Mouse (Mus musculus): ENCODE data around the gene Sptlc2. TPM values are rescaled to one million over a fixed set of nuclear protein-coding genes. Genes with fewer than 3 reads are reported as not detected.

Sptlc2 gene
- total RNA-seq (2021): 10 to 100 TPM; 50.3 to 60.5 TPM
- long read RNA-seq, experiment 1, full-length matches to known transcripts: 27 of 29 reads
- long read RNA-seq, experiment 1, partial matches to known transcripts: 0 of 29 reads
- long read RNA-seq, experiment 1, other reads (novel, unspliced or antisense): 2 of 29 reads
- long read RNA-seq, experiment 2, full-length matches to known transcripts: 39 of 43 reads
- long read RNA-seq, experiment 2, partial matches to known transcripts: 1 of 43 reads
- long read RNA-seq, experiment 2, other reads (novel, unspliced or antisense): 3 of 43 reads

DNA sequence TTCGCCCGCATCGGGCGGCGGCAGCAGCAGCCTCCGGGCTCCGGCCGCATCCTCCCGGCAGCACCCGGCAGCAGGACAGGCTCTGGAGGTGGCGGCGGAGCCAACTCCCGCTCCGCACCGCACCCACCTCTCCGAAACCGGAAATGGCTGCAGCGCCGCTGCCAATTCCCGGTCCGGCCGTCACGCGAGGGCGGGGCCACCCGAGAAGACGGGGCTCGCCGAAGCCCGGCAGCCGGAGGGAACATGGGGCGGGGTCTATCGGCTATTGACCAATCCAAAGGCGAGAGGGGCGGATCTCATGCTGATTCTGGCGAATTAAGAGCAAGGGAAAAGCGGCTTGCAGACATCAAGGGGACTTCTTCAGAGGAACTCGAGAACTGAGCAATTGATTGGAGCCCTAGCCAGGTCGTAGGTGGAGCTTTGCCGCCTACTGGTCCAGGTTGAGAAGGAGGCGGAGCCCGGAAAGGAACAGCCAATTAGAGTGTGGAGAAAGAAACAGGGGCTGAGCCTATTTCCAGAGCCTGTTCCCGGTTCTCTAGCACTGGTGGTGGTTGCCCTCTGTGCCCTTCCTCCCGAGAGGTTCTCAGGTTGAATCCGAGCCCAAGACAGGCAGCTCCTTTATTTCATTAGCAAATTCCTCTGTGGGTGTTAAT, at the start of gene Sptlc2:
Gene Sptlc2 (minus strand): TSS at position 234 of the 653 bp plus-strand sequence.
- peak; percentile 99 for DNase-seq (ENCODE audit: low spot score in 2 of 2)

- DNase-seq (ENCODE audit: low spot score in 2 of 2): no peak
These were observed 40.7 kb upstream of the Sptlc2 start for GRCm38 (mm10) chr12:87428885-87429284.

DNA sequence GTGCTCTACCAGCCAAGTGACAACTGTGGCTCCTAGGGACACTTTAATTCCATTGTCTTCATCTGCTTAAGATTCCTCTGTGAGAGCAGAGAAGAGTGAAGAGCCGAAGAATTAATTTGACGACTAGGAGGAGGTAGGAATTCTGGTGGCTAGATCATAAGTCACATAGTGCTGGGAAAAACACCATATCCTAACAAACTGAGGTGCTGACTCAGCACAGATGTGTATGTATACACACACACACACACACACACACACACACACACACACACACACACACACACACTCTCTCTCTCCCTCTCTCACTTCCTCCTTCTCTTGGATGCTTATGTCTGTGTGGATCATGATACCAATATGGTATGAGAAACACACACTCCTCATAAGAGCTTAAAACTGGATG, 40.1 kb upstream of the Sptlc2 start:
- no peak for DNase-seq (ENCODE audit: low spot score in 2 of 2)

- no peak for DNase-seq (ENCODE audit: low spot score in 2 of 2)
These were observed 38.3 kb upstream of the Sptlc2 start for GRCm38 (mm10) chr12:87426354-87427031.

DNA sequence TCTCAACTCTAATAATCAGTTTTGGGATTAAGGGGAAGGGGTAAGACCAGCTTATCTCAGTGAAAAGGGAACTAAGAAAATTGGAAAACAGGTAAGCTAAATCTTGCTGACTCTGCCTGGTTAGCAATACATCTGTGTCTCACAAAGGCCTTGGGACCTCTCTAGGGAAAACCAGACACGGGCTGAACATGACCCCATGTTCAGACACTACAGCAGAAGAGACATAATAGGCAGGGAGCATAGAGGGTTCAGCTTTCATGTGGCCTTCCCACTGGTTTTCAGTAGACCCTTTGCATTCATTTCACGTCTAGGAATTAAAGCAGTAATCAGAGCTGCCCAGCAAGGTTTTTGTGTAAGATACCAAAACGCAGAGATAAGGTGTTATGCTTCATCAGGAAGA, 36.4 kb upstream of the Sptlc2 start:
- no peak for DNase-seq (ENCODE audit: low spot score in 2 of 2)

DNA sequence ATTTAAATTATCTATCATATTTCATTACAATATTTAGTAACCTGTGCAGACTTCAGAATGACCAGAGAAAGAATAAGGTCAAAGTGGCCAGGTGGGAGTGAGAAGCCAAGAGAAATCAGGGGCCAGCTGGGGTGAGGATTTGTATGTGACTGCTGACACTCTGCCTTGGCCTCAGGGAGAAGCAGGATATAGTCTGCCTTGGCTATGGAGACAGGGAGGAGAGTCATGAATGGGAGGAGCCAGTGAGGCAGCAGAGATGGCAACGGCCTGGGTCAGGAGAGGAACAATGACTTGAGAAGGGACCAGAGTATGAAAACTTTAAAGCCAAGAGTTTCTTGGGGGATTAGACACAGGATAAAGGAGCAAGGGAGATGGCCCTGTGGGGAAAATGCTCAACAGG, 35.5 kb upstream of the Sptlc2 start:
- no peak for DNase-seq (ENCODE audit: low spot score in 2 of 2)

GRCm38 (mm10) chr12:87421708-87422507, 33.8 kb upstream of the Sptlc2 start:
- DNase-seq (ENCODE audit: low spot score in 2 of 2): no peak

- DNase-seq (ENCODE audit: low spot score in 2 of 2): no peak
These were observed 31.9 kb upstream of the Sptlc2 start for GRCm38 (mm10) chr12:87419974-87420485.

DNA sequence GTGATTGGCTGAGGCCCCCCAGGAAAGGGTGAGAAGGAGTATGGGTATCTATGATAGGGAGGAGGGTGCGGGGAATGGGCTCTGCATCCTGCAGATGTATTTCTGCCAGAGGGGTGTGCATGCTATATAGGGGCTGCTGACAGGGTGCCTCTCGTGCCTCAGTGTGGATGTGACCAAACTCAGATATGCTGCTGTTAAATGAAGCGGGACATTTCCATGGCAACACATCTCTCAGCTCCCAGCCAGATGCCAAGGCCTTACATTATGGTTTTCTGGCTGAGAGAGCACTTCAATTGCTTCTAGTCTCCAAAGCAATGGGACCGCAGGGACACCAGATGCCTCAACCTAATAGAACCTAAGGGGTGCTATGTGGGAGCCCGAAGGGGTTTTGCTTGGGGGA, 30.8 kb upstream of the Sptlc2 start:
- DNase-seq (ENCODE audit: low spot score in 2 of 2): no peak

GRCm38 (mm10) chr12:87416690-87417089, 28.5 kb upstream of the Sptlc2 start:
- peak in 1 of 2 experiments; percentile 18 for DNase-seq (ENCODE audit: low spot score in 2 of 2)

- no peak for DNase-seq (ENCODE audit: low spot score in 2 of 2)
These were observed 27.2 kb upstream of the Sptlc2 start for GRCm38 (mm10) chr12:87415358-87415757.

GRCm38 (mm10) chr12:87413179-87413790, 25.1 kb upstream of the Sptlc2 start:
- peak; percentile 59 to 62 for DNase-seq (ENCODE audit: low spot score in 2 of 2)

GRCm38 (mm10) chr12:87410999-87411398, 22.8 kb upstream of the Sptlc2 start:
- no peak for DNase-seq (ENCODE audit: low spot score in 2 of 2)

DNA sequence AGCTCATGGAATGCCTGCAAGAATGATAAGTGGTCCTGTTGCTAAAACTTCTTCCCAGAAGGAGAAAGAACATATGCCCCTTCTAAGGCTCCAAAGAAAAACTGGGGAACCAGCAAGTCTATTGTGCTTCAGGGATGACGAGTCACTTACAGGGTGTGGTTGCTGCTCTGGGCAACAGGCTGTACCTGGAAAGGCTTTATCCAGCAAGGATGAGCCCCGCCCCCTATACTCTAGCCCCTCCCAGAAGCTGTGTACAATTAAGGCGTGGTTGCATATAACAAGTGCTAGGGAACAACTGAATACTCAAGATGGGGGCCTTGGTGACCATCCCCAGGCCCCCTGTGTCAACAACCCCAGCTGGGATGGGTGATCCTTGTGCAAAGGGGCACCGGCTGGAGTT, 21.0 kb upstream of the Sptlc2 start:
- no peak for DNase-seq (ENCODE audit: low spot score in 2 of 2)

GRCm38 (mm10) chr12:87407869-87408605, 19.9 kb upstream of the Sptlc2 start:
- DNase-seq (ENCODE audit: low spot score in 2 of 2): no peak

- DNase-seq (ENCODE audit: low spot score in 2 of 2): no peak
These were observed 17.6 kb upstream of the Sptlc2 start for GRCm38 (mm10) chr12:87405721-87406120.

DNA sequence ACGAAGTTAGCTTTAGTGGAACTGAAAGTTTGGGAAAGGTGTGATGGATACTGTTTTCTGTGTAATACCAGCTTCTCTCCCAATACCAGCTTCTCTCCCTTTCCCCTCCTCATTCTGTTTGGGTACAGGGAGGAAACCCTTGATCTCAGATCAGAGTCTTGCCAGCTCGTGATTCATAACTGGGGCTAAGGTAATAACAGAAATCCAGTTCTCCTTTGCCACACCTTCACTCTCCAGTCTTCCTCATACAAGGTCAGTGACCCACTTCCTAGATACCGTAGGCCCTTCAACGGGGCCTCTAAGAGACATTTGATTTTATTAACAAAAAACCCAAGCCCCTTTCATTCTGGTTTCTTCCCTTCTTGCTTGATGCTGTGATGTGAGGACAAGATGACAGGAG, 17.0 kb upstream of the Sptlc2 start:
- DNase-seq (ENCODE audit: low spot score in 2 of 2): no peak

DNA sequence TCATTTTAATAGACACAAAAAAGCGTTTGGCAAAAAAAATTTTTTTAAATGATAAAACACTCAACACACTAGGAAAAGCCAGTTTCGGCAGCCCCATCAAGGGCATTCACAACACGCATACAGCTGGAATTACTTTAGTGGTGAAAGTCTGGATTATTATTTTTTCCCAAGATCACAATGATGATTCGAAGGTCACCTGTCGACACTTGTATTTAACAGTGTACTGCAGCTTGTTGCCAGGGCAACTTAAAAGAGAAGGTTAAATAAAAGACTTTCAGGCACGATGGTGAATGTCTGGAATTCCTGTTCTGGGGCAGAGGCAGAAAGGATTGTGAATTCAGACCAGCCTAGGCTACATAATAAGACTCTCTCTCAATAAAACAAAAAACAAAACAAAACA, 13.7 kb upstream of the Sptlc2 start:
- no peak for DNase-seq (ENCODE audit: low spot score in 2 of 2)

DNA sequence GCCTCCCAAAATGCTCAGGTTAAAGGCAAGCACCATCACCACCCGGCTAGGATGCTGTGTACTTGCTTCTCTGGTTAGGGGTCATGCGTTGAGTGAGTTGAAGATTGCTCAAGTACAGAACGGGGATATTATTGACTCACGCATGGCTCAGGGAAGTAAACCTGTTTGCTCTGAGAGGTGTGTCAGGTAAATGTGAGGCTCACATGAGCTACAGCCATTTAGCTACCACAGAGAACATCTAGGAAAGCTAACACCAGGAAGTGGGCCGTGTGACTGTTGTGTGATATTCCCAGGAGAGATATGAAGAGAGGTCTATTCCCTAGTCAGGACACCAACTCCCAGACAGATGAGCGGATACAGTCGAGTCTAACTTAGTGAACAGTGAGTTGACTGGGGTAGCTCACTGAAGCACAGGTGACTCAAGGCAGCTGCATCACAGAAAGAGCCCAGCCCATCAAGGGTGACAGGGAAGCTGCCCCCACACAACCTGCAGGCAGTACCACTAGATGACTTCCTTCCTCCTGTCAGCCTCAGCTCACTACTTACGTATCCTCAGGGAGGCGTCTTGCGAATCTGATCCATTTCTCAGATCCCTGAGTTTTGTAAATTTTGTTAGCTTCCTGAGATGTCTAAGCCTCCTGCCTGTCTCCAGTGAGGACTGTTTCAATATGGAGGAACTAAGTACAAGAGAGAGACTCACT, 11.1 kb upstream of the Sptlc2 start:
- no peak for DNase-seq (ENCODE audit: low spot score in 2 of 2)

Data from layer of hippocampus, postnatal 14 days (tissue).